Mouse (Mus musculus) kidney, embryonic 14.5 days (tissue): ENCODE measurements around the gene Arfgap3. TPM values are rescaled to one million over a fixed set of nuclear protein-coding genes. Genes with fewer than 3 reads are reported as not detected.

Experiments
- ATAC-seq: fragments of 200-750 bp; cut with Nextera tagmentation; 2 replicates; pipeline ENCODE4 v1.8.0; 2017; ENCODE audit warnings: moderate number of reproducible peaks, mild to moderate bottlenecking, moderate TSS enrichment, moderate library complexity; ENCODE audit not compliant: low FRiP score, low TSS enrichment
- H3K27ac ChIP-seq: fragments of 300-500 bp; sonication (generic); 2 replicates; pipeline ENCODE4 v1.5.1; 2014; ENCODE audit warnings: low read depth, mild to moderate bottlenecking, low read length, moderate library complexity, mixed read lengths
- H3K27me3 ChIP-seq: fragments of 300-500 bp; sonication (generic); 2 replicates; pipeline ENCODE4 v1.6.1; 2014; ENCODE audit warnings: mild to moderate bottlenecking, low read length; ENCODE audit not compliant: control insufficient read depth, insufficient read depth
- H3K36me3 ChIP-seq: fragments of 300-500 bp; sonication (generic); 2 replicates; pipeline ENCODE4 v1.6.1; 2014; ENCODE audit warnings: low read length, mixed read lengths; ENCODE audit not compliant: control insufficient read depth, insufficient read depth
- H3K4me1 ChIP-seq: fragments of 300-500 bp; sonication (generic); 2 replicates; pipeline ENCODE4 v1.6.1; 2014; ENCODE audit warnings: low read length, mixed read lengths; ENCODE audit not compliant: control insufficient read depth, insufficient read depth
- H3K4me2 ChIP-seq: fragments of 300-500 bp; sonication (generic); replicated peaks from 2 replicates; pipeline ENCODE4 v1.6.1; 2014; ENCODE audit warnings: low read depth, mild to moderate bottlenecking, low read length
- H3K4me3 ChIP-seq: fragments of 300-500 bp; sonication (generic); 2 replicates; pipeline ENCODE4 v1.5.1; 2014; ENCODE audit warnings: mild to moderate bottlenecking, low read length
- H3K9ac ChIP-seq: fragments of 300-500 bp; sonication (generic); 2 replicates; pipeline ENCODE4 v1.6.1; 2014; ENCODE audit warnings: low read depth, mild to moderate bottlenecking, low read length, moderate library complexity
- H3K9me3 ChIP-seq: fragments of 300-500 bp; sonication (generic); 2 replicates; pipeline ENCODE4 v1.6.1; 2016; ENCODE audit warnings: low read length; ENCODE audit not compliant: control insufficient read depth
- WGBS: fragments of 180-500 bp; shearing (Covaris S2); extraction: QIAGEN DNeasy Blood & Tissue Kit; methylation state at CpG from one replicate; pipeline ENCODE4 v1.1.7; 2014; 5-methylcytosine and 5-hydroxymethylcytosine counted together
- polyA plus RNA-seq: library from polyadenylated mRNA; unstranded; fragments of >200 nt; fragmentation: Nextera tagmentation; extraction: Ambion mirVana; gene quantifications from 2 replicates; pipeline ENCODE4 v1.2.1, GENCODE M21; 2014

The Arfgap3 gene
- polyA plus RNA-seq, 1 experiment from 2014 or later = 33.3 TPM

DNA sequence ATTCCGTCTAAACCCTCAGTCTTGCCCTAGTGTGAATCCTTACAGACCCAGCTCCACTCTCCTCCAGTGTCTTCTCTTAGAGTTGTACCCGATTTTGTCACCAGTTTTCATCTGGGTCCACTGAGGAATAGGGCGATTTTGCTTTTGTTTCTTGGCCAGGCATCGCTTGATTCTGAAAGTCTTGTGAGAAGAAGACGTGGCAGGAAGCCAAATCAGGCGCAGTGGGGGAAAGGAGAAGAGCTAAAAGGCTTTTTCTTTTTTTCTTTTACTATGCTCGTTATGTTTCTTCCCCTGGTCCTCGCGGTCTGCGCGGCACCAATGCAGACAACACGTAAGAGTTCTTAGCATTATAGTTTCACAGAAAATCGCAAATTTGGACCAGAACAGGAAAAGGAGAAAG lies 92.1 kb downstream of the Arfgap3 start:
- no peaks in the 10 kb centered on the region for H3K9me3 ChIP-seq
- no peak overlapping the region for H3K4me3 ChIP-seq
- WGBS = 80% methylated on average over 13 of the region's 13 CpGs
- no peak overlapping the region for H3K4me2 ChIP-seq
- H3K36me3 ChIP-seq = no peaks in the 10 kb centered on the region
- H3K9ac ChIP-seq = no peak overlapping the region
- no peaks in the 10 kb centered on the region for H3K27me3 ChIP-seq
- no peak for ATAC-seq
- H3K27ac ChIP-seq = no peak overlapping the region
- H3K4me1 ChIP-seq = no peaks in the 10 kb centered on the region

DNA sequence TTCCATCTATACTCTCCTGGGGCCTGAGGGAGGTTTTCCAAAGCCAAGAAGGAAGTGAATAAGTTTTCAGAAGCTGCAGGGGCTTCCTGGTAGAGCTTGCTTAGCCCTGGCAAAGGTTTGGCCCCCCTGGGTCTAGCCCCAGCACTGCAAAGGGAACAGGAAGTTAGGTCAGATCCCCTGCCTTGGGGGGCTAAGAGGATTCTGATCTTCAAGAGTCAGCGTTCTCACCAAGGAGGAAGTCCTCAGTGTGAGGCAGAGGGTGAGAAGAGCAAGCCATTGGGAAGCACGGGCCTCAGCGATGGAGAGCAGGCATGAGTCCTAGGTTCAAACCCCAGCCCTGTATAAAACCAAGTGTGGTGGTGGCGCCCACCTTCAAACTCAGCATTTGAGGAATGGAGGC lies 93.6 kb downstream of the Arfgap3 start:
- Histone ChIP-seq H3K4me1 (no peaks in the 10 kb centered on the region), H3K36me3 (no peaks in the 10 kb centered on the region), H3K27me3 (peaks cover 13% of the 10 kb centered on the region), H3K4me2 (no peak overlapping the region), H3K4me3 (no peak overlapping the region), H3K27ac (peak overlapping the region; percentile 53), H3K9ac (no peak overlapping the region), H3K9me3 (no peaks in the 10 kb centered on the region)
- ATAC-seq = no peak
- WGBS = 70% methylated on average over 4 of the region's 4 CpGs

DNA sequence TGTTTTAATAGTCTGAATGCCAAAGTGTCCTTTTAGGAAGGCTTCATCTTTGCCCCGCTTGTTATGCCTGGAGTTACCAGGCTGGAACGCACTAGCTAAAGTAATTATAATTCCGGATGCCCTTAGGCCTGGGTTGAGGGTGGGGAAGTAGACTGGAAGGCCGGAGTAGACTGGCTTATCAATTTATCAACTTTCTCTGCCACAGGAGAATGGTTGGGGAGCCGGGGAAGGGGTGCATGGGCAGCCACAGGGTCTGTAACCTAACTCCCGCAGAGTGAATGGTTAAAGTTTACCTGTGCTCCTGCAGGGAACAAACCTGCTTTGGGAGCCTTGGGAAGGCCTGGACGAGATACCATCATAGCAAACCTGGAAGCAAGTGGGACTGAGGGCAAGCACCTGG lies 94.1 kb downstream of the Arfgap3 start:
- no peak overlapping the region for H3K4me2 ChIP-seq
- no peak overlapping the region for H3K4me3 ChIP-seq
- peaks cover 18% of the 10 kb centered on the region for H3K27me3 ChIP-seq
- H3K9ac ChIP-seq = no peak overlapping the region
- H3K27ac ChIP-seq = peak overlapping the region; percentile 53; the same call in 1 of the 2 replicates
- no peaks in the 10 kb centered on the region for H3K36me3 ChIP-seq
- no peaks in the 10 kb centered on the region for H3K4me1 ChIP-seq
- no peaks in the 10 kb centered on the region for H3K9me3 ChIP-seq
- ATAC-seq = peak; percentile 41; the same call in 1 of the 2 replicates
- WGBS = 76% methylated on average over 7 of the region's 7 CpGs

DNA sequence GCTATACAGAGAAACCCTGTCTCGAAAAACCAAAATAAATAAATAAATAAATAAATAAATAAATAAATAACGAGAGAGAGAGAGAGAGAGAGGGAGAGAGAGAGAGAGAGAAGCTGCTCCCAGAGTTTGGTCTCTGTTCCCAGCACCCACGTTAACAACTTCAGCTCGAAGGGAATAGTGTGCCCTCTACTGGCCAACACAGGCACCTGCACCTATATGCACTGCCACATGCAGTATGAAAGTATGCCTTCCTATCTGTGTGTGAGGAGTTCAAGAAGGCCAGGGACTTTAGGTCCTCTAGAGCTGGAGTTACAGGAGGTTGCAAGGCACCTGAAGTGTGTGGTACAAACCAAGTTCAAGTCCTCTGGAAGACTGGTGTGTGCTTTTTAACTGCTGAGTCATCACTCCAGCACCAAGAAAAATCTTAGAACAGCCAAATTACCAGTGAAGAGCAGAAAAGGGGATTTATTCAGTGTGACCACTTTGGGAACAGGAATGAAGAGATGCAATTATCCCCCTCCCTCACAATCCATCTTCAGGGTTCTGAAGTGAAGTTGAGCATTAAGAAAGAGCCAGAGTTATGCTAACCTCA lies 94.8 kb downstream of the Arfgap3 start:
- ATAC-seq = no peak
- peak overlapping the region; percentile 53; the same call in 1 of the 2 replicates for H3K27ac ChIP-seq
- WGBS = 92% methylated on average over 3 of the region's 4 CpGs
- H3K4me1 ChIP-seq = 0 out of 2 replicates have a peak, but pooled peaks cover 3% of the 10 kb centered on the region
- H3K4me3 ChIP-seq = no peak overlapping the region
- H3K9me3 ChIP-seq = no peaks in the 10 kb centered on the region
- H3K9ac ChIP-seq = no peak overlapping the region
- peaks cover 24% of the 10 kb centered on the region for H3K27me3 ChIP-seq
- H3K36me3 ChIP-seq = no peaks in the 10 kb centered on the region
- H3K4me2 ChIP-seq = no peak overlapping the region

DNA sequence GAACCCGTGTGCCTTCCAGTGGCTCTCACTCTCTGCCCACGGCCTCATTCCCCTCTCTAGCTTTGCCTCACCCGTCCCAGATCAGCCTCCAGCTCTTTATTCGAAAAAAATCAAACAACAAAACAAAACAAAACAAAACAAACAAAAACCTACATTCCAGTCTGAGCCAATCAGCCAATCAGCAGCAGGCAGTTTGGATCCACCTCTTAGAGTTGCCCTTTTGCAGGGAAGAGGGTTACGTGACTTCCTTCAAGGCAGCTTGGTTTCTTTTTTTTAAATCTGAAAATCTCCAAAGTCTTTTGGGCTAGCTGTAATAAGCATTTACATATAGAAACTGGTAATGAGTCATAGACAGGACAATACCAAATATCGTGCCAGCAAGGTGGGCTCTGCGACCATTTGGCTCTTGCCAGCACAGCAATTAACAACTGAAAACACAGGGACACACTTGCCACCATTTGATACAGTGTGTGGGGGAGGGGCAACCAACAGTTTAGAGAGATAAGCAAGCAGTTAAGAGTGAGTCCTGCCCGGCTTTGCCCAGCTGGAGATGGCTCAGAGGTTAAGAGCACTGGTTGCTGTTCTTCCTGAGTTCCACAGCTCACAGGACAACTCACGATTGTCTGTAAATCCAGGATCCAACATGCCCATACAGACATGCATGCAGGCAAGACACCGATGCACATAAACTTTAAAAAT lies 95.5 kb downstream of the Arfgap3 start:
- Histone ChIP-seq H3K36me3 (no peaks in the 10 kb centered on the region), H3K4me1 (0 out of 2 replicates have a peak, but pooled peaks cover 3% of the 10 kb centered on the region), H3K4me2 (no peak overlapping the region), H3K9me3 (no peaks in the 10 kb centered on the region), H3K27me3 (peaks cover 26% of the 10 kb centered on the region), H3K4me3 (no peak overlapping the region), H3K9ac (no peak overlapping the region), H3K27ac (no peak overlapping the region; the same call in 1 of the 2 replicates)
- no peak for ATAC-seq
- 68% methylated on average over 10 of the region's 10 CpGs for WGBS

DNA sequence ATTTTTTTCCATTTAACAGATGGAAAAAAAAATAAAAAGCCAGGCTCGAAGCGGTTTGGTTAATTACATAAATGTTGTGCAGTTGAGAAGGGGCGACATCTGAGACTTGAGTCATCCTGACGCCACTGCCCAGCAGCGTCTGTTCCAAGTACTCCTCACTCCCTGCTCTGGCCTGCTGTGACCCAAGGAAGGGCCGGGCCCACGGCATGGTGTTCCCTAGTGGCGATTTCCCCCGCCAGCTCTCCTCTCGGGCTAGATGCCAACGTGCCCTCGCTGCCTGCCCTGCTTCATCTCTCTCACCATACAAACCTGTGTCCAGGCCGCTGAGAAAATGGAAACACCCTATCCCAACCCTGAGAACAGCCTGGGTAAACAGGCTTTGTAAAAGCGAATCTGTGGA lies 98.0 kb downstream of the Arfgap3 start:
- Histone ChIP-seq H3K4me3 (peak overlapping the region; percentile 68; the same call in 1 of the 2 replicates), H3K9ac (no peak overlapping the region), H3K27me3 (peaks cover 26% of the 10 kb centered on the region), H3K9me3 (no peaks in the 10 kb centered on the region), H3K36me3 (no peaks in the 10 kb centered on the region), H3K4me1 (0 out of 2 replicates have a peak, but pooled peaks cover 3% of the 10 kb centered on the region), H3K4me2 (no peak overlapping the region; the same call in 1 of the 2 replicates), H3K27ac (no peak overlapping the region)
- no peak for ATAC-seq
- WGBS = 66% methylated on average over 14 of the region's 14 CpGs

DNA sequence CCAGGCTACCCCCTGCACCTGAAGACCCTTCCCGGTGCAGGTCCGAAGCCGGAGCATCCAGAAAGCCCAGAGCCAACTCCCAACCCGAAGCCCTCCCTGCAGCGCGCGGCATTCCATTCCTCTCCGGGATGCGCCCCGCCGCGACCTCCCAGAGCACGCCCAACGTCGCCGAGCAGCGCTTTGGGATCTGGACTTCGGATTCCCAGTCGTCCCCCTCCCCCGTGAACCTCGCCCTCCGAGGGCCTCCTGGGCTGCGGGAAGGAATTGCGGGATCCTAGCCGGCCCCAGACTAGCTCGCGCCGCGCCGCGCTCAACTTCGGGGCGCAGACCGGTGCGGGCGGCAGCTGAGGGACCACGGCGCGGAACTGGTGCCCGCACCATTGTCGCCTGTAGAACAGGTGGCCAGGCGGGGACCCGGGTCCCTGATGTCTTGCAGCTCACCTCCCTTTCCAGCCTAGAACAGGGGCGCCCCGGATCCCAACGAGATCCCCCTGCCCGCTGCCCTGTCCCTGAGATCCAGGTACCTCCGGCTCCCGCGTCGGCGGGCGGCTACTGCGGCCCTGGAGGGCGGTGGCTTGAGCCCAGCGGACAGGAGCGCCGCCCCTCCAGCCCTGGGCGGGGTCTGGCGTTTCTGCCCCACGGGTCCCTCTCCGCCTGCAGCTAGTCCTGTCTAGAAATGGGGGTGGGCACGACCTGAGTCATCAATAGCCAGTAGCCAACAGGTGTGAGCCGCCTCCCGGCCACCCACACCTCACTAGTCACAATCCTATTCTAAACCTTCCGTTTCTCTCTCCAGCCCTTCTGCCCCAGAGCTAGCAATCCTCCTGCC lies 98.7 kb downstream of the Arfgap3 start, which contains the start of gene A4galt:
Gene A4galt (minus strand): TSS at position 599 of the 829 bp plus-strand sequence.
- Histone ChIP-seq H3K27ac (peak within 1 kb of the TSS; percentile 42; the same call in 1 of the 2 replicates), H3K36me3 (no peaks in the 10 kb centered on the region), H3K9me3 (no peaks in the 10 kb centered on the region), H3K4me3 (peak within 1 kb of the TSS; percentile 68), H3K9ac (peak within 1 kb of the TSS; percentile 74), H3K4me1 (0 out of 2 replicates have a peak, but pooled peaks cover 3% of the 10 kb centered on the region), H3K4me2 (peak within 1 kb of the TSS; percentile 94), H3K27me3 (peaks cover 26% of the 10 kb centered on the region)
- 1% methylated on average over 64 of the region's 66 CpGs for WGBS
- ATAC-seq = peak; percentile 66

DNA sequence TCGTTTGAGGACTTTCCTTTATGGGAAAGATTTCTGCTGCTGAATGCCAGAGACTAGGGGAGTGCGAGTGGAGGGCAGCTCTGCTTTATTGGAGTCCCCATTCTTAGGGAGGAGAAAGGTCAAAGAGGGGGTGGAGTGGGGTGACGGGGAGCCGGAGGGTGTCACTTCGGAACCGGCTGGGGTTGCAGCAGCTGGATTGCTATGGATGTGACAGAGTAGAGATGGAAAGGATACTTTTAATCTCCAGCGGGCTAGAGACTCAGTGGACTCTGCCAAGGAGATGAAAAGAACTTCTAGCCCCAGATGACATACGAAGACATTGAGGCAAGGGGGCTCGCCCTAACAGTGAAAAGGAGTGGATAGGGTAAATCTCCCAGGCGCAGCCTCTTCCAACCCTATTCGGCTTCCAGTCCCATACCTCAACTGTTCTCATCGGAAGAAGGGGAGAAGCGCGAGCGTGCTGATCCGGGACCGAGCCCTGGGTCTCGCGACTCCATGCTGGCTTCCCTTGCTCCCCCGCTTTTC lies 99.3 kb downstream of the Arfgap3 start:
- Histone ChIP-seq H3K27ac (no peak overlapping the region), H3K4me3 (peak overlapping the region; percentile 68), H3K9ac (peak overlapping the region; percentile 74), H3K4me1 (0 out of 2 replicates have a peak, but pooled peaks cover 3% of the 10 kb centered on the region), H3K27me3 (peaks cover 26% of the 10 kb centered on the region), H3K36me3 (no peaks in the 10 kb centered on the region), H3K4me2 (peak overlapping the region; percentile 94), H3K9me3 (no peaks in the 10 kb centered on the region)
- WGBS = 3% methylated on average over 20 of the region's 20 CpGs
- no peak; the same call in 1 of the 2 replicates for ATAC-seq
